Mouse (Mus musculus) 416B (cell line): ENCODE measurements around the gene Spast.

Source experiments
- DNase-seq: peaks from one replicate; pipeline ENCODE4 v3.0.0; 2011; ENCODE audit warnings: low read depth

Spast gene

DNA sequence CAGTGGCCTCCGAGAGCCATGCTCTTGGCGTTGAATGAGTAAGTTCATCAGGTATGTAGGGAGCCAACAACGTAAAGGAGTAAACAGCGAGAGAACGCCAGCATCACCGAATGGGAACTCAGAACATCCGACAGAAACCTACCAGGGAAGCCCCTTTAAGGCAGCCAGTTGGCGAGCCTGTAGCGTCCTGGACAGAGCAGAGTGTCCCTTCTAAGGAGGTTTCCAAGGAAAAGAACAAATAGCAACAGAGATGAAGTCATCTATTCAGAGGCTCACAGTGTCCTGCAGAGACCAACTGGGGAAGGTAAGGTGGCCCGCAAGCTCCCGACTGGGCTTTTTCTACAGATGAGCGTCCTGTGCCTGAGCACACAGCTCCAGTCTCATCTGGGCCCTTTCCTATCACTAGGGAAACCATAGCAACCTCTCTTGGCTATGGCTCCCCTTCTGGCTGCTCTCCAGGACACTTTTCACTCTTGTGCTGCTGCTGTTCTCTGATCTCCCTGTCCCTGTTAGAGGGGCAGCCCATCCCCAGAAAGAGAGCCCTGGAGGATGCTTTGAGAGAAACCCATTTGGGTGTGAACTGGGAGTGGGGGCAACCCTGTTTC lies 85.7 kb downstream of the Spast start:
- DNase-seq: no peak

- no peak for DNase-seq
These were observed 91.3 kb downstream of the Spast start for GRCm38 (mm10) chr17:74430074-74430473.

GRCm38 (mm10) chr17:74431481-74431880 lies 92.7 kb downstream of the Spast start:
- peak; percentile 21 for DNase-seq

DNA sequence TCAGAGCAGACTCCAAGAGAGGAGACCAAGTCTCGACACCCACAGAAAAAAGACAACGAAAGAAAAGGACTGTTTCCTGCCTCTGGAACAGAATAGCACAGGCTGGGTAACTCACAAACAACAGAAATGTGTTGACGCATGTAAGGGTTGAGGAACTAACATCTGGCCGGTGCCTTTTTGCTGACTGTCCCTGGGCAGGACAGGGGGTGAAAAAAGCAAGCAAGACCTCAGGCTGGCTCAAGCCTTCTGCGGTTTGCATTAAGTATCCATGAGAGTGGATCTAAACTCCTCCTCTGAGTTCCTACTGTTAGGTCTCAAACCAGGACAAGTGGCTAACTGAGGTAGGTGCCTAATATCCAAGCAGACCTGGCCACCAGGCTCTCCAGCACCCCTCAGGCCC lies 93.8 kb downstream of the Spast start:
- DNase-seq: no peak

DNA sequence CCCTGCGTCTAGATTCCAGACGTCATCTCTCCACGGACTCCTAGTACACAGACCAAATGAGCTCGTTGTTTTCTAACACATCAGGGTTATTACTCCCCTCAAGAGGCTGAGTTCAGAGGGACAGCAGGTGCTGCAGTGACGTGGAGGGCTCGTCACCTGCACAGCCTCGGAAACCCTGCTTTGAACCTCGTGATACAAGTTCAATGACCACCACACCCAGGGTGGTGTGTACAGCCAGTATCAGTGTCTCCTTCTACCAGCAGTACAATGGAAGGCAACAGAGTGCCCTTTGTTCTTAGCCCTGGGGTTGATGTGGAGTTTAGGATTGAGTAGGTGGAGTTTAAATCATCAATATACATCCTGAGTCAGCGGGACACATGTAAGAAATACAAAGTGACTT lies 99.0 kb downstream of the Spast start:
- no peak for DNase-seq

GRCm38 (mm10) chr17:74440486-74440885 lies 101.7 kb downstream of the Spast start:
- DNase-seq: peak; percentile 29
